Mouse (Mus musculus) spleen, postnatal 14 days (tissue): ENCODE results near the gene Tcf23.

Experiments
- DNase-seq, 2 experiments: peaks; one replicate each; pipeline ENCODE4 v3.0.0; 2021 to 2022; ENCODE audit warnings: low spot score in 2 of 2

Gene Tcf23

GRCm38 (mm10) chr5:30968416-30968815 lies at the start of gene Tcf23:
Gene Tcf23, plus strand, starts transcription at chr5:30968662.
- no peak for DNase-seq

- DNase-seq: no peak
Measured at GRCm38 (mm10) chr5:30918691-30919090, 49.8 kb upstream of the Tcf23 start.

- DNase-seq: no peak
Measured at GRCm38 (mm10) chr5:30919831-30920614, 48.4 kb upstream of the Tcf23 start.

- no peak for DNase-seq
Measured at GRCm38 (mm10) chr5:30920621-30921020, 47.8 kb upstream of the Tcf23 start.

- DNase-seq: peak; percentile 89 to 95
Measured at GRCm38 (mm10) chr5:30921256-30922033, 47.0 kb upstream of the Tcf23 start, which contains the start of gene Khk. Gene Khk, plus strand, starts transcription at chr5:30921431.

DNA sequence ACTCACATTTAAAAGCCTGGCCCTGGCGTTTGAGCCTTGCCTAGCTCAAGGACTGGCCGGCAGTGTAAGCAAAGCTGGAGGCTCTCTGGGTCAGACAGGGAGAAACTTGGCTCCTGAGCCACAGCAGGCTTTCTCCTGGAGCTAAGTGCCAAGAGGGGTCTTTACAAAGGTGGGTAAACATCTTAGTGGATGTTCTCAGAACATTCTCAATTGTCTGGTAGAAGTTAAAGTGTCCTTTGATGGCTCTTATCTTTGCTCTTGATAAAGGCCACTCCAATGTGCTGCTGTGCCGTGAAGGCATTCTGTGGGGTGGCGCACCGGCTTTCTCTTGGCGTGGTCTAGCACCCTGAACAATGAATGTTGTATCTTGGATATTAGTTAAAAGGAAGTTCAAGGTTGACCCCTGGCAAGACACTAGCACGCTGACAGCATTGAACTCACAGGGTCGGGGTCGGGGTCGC lies 45.9 kb upstream of the Tcf23 start:
- no peak for DNase-seq

- DNase-seq: no peak
Measured at GRCm38 (mm10) chr5:30923119-30923518, 45.3 kb upstream of the Tcf23 start.

GRCm38 (mm10) chr5:30924614-30925013 lies 43.8 kb upstream of the Tcf23 start:
- DNase-seq: no peak

DNA sequence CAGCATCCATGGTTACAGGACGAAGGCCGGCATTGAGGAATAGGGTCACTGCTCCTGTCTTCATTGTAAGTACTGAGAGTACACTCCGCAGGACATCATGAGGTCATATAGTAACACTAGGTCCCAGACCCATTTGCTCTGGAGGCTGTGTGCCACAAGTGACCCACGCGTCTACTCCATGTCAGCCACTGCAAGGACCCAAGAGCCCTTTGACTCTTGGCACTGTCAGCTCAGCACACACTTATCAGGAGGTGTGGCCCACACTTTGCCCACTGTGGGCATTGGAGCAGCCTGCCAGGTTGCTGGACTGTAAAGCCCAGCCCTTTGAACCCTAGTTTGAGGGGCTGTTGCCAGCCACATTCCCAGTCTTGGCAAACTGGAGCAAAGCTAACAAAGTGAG lies 43.2 kb upstream of the Tcf23 start:
- DNase-seq: no peak

- DNase-seq: no peak
Measured at GRCm38 (mm10) chr5:30926073-30926472, 42.4 kb upstream of the Tcf23 start.

GRCm38 (mm10) chr5:30927945-30928529 lies 40.4 kb upstream of the Tcf23 start:
- no peak for DNase-seq

DNA sequence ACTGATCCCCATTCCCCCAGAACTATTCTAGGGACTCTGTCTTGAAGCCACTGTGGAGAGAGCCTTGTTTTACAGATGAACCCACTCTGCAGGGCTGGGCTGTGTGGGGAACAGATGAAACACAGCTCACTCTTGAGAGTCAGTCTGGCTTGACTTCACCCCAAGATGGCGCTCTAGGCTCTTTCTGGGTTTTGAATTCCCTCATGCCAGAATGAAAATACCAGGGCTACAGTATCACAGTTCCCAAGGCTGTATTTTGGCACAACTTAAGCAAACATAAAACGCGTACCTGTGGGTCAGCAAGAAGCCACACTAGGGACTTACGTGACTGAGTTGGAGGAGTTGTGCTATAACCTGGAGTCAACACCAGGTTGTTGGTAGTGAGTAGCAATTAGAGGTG lies 38.3 kb upstream of the Tcf23 start:
- DNase-seq: no peak

GRCm38 (mm10) chr5:30930846-30931245 lies 37.6 kb upstream of the Tcf23 start:
- DNase-seq: no peak

- no peak for DNase-seq
Measured at GRCm38 (mm10) chr5:30931378-30931777, 37.1 kb upstream of the Tcf23 start.

DNA sequence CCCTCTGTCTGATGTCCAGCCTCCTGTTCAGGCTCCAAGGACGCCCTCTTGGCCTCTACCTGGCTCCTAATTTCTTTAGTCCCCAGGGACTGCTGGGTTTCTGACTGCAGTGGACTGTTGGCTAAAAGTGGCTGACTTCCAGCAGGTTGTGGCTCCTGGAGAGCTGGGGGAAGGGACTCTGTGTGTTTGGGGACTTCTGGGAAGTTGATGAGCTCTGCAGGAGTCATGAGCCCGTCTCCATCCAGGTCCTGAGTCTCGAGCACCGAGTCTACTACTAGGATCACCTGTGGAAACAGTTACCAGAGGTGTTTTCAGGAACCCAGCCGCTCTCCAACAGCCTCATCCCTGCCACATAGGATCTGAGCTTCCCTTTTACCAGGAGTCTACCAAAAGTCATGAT lies 34.8 kb upstream of the Tcf23 start:
- DNase-seq: no peak

DNA sequence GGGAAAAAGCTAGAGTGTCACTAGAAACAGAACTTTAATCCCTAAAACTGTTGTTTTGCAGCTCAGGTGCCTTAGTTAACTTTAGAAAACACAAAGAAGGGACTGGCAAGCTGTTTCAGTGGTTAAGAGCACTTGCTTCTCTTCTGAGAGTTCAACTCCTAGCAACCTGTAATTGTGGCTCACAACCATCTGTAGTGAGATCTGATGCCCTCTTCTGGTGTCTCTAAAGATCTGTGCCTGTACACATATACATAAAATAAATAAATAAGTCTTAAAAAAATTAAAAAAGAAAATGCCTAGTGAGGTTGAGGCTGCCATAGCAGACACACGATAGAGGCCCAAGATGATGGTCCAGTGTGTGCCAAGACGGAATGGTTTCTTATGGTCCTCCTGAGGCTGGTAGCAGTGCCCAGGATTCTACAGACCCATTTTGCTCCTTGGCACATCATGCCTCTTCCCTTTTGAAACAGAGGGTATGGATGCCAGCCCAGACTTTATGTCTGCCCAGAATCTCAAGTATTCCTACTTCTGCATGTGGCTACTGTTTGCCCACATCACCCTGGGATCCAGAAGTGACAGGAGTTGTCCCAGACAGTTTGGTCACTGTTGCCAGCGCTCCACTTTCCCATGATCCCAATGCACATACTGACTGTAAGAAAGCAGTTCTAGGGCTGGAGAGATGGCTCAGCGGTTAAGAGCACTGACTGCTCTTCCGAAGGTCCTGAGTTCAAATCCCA lies 33.6 kb upstream of the Tcf23 start:
- no peak for DNase-seq

GRCm38 (mm10) chr5:30943004-30943403 lies 25.5 kb upstream of the Tcf23 start:
- no peak for DNase-seq

- DNase-seq: no peak
Measured at GRCm38 (mm10) chr5:30944344-30944743, 24.1 kb upstream of the Tcf23 start.

DNA sequence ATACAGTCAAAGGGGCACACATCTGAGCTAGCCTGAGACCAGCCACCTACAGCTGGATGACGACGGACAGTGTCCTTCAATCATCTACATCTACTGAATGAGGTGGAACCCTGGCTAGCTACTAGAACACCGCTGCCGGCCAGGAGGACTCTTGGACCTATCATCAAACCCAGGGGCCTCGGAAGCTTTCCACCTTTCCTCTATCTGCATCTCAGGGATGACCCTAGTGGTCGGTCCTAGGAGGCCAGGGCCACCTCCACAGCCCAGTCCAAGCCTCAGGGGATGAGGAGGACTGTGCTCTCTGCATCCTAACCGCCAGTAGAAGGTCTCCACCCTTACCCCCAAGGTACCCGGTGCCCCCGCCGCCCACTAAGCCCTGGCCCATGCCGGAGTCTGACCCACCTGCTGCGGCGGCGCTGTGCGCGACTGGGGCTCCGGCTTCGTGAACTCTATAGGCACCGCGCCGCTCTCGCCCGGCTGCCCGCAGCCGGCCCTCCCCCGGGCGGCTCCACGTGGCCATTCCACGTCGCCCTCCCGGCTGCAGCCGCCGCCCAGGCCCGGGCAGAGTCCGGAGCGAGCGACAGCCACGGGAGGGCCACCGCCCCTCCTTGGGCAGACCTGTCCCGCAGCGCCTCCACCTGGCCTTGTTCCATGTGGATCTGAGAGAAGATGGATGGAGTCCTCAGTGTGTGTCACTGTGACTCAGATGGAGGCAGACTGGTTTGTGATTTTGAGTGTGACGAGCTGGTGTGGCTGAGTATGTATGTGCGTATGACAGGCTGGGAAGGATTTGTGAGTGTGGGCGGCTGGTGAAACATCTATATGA lies 23.3 kb upstream of the Tcf23 start, which contains the start of gene Cgref1:
TSS of gene Cgref1 (minus strand) at position 636 of the 826 bp plus-strand sequence.
- DNase-seq: no peak

DNA sequence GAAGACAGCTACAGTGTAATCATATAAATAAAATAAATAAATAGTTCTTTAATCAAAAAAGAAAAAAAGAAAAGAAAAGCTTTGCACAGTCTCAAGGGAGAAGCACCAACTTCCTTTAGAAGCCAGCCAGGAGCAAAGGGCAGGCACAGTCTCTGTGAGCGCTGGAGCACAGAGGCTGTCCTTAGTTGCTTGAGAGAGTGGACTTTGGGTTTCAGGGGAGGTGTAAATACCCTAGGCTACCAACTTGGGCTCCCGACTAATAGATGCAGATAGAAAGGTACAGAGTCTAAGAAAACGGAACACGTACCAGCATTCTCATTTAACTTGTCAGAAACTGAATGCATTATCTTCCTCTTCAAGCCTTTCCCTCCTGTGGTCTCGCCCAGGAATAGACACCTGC lies 19.8 kb upstream of the Tcf23 start:
- DNase-seq: no peak
